Mouse (Mus musculus): ENCODE results near the gene Mat2a. TPM values are rescaled to one million over a fixed set of nuclear protein-coding genes. Genes with fewer than 3 reads are reported as not detected.
"Not testable (repeated sequence)": the region's sequence is repeated elsewhere in the genome, so short reads cannot be mapped to it uniquely, and the experiment has no call there.

Mat2a gene
- 426 and 435 TPM in 2 replicates for polyA plus RNA-seq (2015; fragmentation: Nextera tagmentation; extraction: Ambion mirVana)

GRCm38 (mm10) chr6:72439355-72440185, at the start of gene Mat2a:
TSS of gene Mat2a (minus strand) at chr6:72439558.
- under 1% methylated on average over 77 of the region's 77 CpGs for WGBS
- H3K4me1 ChIP-seq = peaks cover 41% of the 10 kb centered on the region
- ATAC-seq (ENCODE audit: low FRiP score, low read depth) = peak; percentile 90

DNA sequence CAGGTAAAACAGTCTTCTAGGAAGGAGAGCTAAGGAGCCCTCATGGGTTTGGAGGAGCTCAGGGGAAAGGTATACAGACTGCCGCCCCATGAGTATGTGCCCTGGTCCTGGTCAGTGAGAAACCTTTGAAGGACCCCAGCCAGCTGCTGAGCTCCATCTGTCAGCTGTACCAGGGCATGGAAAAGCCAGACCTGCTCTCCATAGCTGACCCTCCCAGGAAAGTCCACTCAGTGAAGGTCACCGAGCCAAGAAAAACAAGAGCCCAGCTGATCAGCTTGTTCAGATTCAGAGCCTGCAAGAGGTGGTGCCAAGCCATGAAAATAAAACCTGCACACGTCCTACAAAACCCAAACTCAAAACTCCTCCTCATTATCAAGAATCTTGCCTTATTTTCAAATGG, 49.5 kb upstream of the Mat2a start:
- Histone ChIP-seq H3K27ac (no peak overlapping the region), H3K9ac (no peak overlapping the region), H3K4me3 (no peak overlapping the region), H3K4me2 (replicated peaks) (no peak overlapping the region), H3K36me3 (no peaks in the 10 kb centered on the region), H3K4me1 (0 out of 2 replicates have a peak, but pooled peaks cover 12% of the 10 kb centered on the region), H3K9me3 (no peaks in the 10 kb centered on the region), H3K27me3 (no peaks in the 10 kb centered on the region)
- WGBS = 61% methylated on average over 3 of the region's 3 CpGs
- no peak for ATAC-seq (ENCODE audit: low FRiP score, low read depth)

More at GRCm38 (mm10) chr6:72439355-72440185, at the start of gene Mat2a:
- Histone ChIP-seq H3K36me3 (peaks cover 29% of the 10 kb centered on the region), H3K9ac (peak within 1 kb of the TSS; percentile 99), H3K4me3 (peak within 1 kb of the TSS; percentile 89), H3K27ac (peak within 1 kb of the TSS; percentile 99), H3K4me2 (replicated peaks) (peak within 1 kb of the TSS; percentile 85), H3K27me3 (no peaks in the 10 kb centered on the region), H3K9me3 (no peaks in the 10 kb centered on the region)

- Histone ChIP-seq H3K27ac (no peak overlapping the region), H3K9ac (no peak overlapping the region), H3K4me1 (0 out of 2 replicates have a peak, but pooled peaks cover 3% of the 10 kb centered on the region), H3K36me3 (no peaks in the 10 kb centered on the region), H3K4me3 (no peak overlapping the region), H3K27me3 (no peaks in the 10 kb centered on the region), H3K4me2 (replicated peaks) (no peak overlapping the region), H3K9me3 (no peaks in the 10 kb centered on the region)
- ATAC-seq (ENCODE audit: low FRiP score, low read depth) = no peak
- WGBS = 67% methylated on average over 3 of the region's 3 CpGs
Measured at GRCm38 (mm10) chr6:72487282-72487681, 47.9 kb upstream of the Mat2a start.

DNA sequence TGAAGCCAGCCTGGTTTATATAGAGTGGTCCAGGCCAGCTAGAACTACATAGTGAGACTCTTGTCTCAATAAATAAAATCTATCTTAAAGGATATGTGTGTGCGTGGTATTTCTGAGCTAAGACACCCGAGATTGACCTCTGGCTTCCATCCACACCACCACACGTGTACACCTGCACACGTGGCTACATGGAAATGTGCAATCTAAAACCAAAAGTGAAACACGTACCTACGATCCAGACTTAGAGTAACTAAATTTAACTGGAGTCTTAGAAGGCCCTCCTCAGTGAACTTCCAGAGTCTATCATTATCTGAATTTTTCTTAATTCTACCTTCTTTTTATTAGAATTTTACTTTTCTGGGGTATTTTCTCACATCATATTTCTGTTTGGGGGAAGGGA, 46.9 kb upstream of the Mat2a start:
- H3K27me3 ChIP-seq = no peaks in the 10 kb centered on the region
- H3K9me3 ChIP-seq = no peaks in the 10 kb centered on the region
- WGBS = 85% methylated on average over 6 of the region's 6 CpGs
- H3K9ac ChIP-seq = no peak overlapping the region
- H3K4me3 ChIP-seq = no peak overlapping the region
- no peaks in the 10 kb centered on the region for H3K36me3 ChIP-seq
- 0 out of 2 replicates have a peak, but pooled peaks cover 3% of the 10 kb centered on the region for H3K4me1 ChIP-seq
- H3K27ac ChIP-seq = no peak overlapping the region
- H3K4me2 ChIP-seq (replicated peaks) = no peak overlapping the region
- no peak for ATAC-seq (ENCODE audit: low FRiP score, low read depth)

DNA sequence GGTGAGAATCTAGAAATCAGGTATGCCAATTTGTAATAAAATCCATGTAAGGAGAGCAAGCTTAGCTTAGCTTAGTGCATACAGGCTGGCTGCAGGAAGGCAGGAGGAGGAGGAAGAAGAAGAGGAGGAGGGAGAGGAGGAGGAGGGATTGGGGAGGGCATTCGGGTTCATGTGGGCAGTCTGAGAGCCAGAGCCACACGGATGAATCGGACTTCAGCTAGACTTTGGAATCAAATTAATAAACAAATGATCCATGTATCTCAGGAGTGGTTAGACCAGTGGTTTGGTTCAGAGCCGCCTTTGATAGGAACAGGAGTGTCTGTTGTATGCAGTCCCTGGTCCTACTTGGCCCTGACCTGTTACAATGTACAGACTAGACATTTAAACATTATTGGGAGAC, 45.5 kb upstream of the Mat2a start:
- Histone ChIP-seq H3K27me3 (no peaks in the 10 kb centered on the region), H3K9me3 (no peaks in the 10 kb centered on the region), H3K36me3 (no peaks in the 10 kb centered on the region), H3K4me1 (0 out of 2 replicates have a peak, but pooled peaks cover 3% of the 10 kb centered on the region), H3K4me3 (no peak overlapping the region), H3K27ac (no peak overlapping the region), H3K9ac (no peak overlapping the region), H3K4me2 (replicated peaks) (no peak overlapping the region)
- 76% methylated on average over 4 of the region's 4 CpGs for WGBS
- no peak for ATAC-seq (ENCODE audit: low FRiP score, low read depth)

DNA sequence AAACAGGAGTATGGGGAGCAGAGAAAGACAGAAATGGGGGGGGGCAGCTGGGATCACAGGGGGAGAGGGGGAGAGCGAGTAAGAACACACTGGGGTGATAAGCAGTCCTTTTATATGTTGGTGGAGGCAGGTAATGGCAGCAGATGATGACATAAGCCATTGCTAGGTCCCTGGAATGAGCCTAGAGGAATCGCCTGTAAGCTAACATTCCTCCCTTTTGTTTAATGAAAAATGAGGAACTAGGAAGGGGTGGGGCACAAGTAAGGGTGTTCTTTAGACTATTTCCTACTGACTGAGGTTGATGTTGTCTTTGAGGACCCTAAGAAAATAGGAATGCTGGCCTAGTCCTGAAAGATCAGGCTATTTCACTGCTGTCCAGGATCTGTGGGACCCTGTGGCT, 42.8 kb upstream of the Mat2a start:
- H3K36me3 ChIP-seq = no peaks in the 10 kb centered on the region
- H3K9me3 ChIP-seq = no peaks in the 10 kb centered on the region
- no peaks in the 10 kb centered on the region for H3K4me1 ChIP-seq
- H3K4me3 ChIP-seq = no peak overlapping the region
- no peak overlapping the region for H3K27ac ChIP-seq
- no peak for ATAC-seq (ENCODE audit: low FRiP score, low read depth)
- H3K27me3 ChIP-seq = no peaks in the 10 kb centered on the region
- H3K4me2 ChIP-seq (replicated peaks) = no peak overlapping the region
- H3K9ac ChIP-seq = no peak overlapping the region
- WGBS = 79% methylated on average over 2 of the region's 2 CpGs

GRCm38 (mm10) chr6:72480422-72480702, 41.0 kb upstream of the Mat2a start:
- Histone ChIP-seq H3K4me2 (replicated peaks) (no peak overlapping the region), H3K9me3 (no peaks in the 10 kb centered on the region), H3K27me3 (no peaks in the 10 kb centered on the region), H3K4me1 (no peaks in the 10 kb centered on the region), H3K4me3 (no peak overlapping the region), H3K27ac (no peak overlapping the region), H3K36me3 (no peaks in the 10 kb centered on the region), H3K9ac (no peak overlapping the region)
- ATAC-seq (ENCODE audit: low FRiP score, low read depth) = no peak
- WGBS = 80% methylated on average over 2 of the region's 2 CpGs

- H3K4me2 ChIP-seq (replicated peaks) = no peak overlapping the region
- H3K4me1 ChIP-seq = no peaks in the 10 kb centered on the region
- no peaks in the 10 kb centered on the region for H3K9me3 ChIP-seq
- ATAC-seq (ENCODE audit: low FRiP score, low read depth) = no peak
- H3K27me3 ChIP-seq = no peaks in the 10 kb centered on the region
- no peak overlapping the region for H3K4me3 ChIP-seq
- no peak overlapping the region for H3K27ac ChIP-seq
- no peak overlapping the region for H3K9ac ChIP-seq
- 89% methylated on average over 12 of the region's 12 CpGs for WGBS
- no peaks in the 10 kb centered on the region for H3K36me3 ChIP-seq
Measured at GRCm38 (mm10) chr6:72479645-72480421, 40.5 kb upstream of the Mat2a start.

- not testable (repeated sequence) for H3K4me3 ChIP-seq, H3K9me3 ChIP-seq
- 86% methylated on average over 3 of the region's 3 CpGs for WGBS
Measured at GRCm38 (mm10) chr6:72478691-72479090, 39.3 kb upstream of the Mat2a start.

DNA sequence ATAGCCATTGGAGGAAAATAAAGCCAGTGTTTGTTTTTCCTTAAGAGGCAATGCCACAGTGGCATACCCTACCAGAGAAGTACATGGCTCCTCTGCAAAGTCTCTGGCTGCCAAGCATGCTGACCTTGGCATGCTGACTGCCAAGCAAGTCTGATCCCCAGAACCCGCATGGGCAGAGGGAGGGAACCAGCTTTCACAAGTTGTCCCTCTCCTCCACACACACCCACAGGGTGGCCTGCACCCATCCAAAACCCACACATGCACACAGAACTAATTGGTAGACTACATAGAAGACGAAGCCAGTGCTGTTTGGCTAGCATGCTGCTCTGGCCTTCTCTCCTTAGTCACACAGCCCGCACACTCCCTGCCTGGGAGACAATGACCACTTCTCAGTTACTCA, 38.3 kb upstream of the Mat2a start:
- ATAC-seq (ENCODE audit: low FRiP score, low read depth) = no peak
- no peaks in the 10 kb centered on the region for H3K9me3 ChIP-seq
- 84% methylated on average over 3 of the region's 3 CpGs for WGBS
- H3K9ac ChIP-seq = no peak overlapping the region
- H3K27ac ChIP-seq = no peak overlapping the region
- no peak overlapping the region for H3K4me2 ChIP-seq (replicated peaks)
- H3K36me3 ChIP-seq = no peaks in the 10 kb centered on the region
- H3K4me1 ChIP-seq = 0 out of 2 replicates have a peak, but pooled peaks cover 8% of the 10 kb centered on the region
- H3K27me3 ChIP-seq = no peaks in the 10 kb centered on the region
- no peak overlapping the region for H3K4me3 ChIP-seq

More at GRCm38 (mm10) chr6:72478691-72479090, 39.3 kb upstream of the Mat2a start:
- H3K36me3 ChIP-seq; H3K27ac ChIP-seq; H3K27me3 ChIP-seq; H3K4me1 ChIP-seq; ATAC-seq (ENCODE audit: low FRiP score, low read depth); H3K4me2 ChIP-seq (replicated peaks); H3K9ac ChIP-seq: not testable (repeated sequence)

- Histone ChIP-seq H3K4me3 (no peak overlapping the region), H3K4me1 (0 out of 2 replicates have a peak, but pooled peaks cover 8% of the 10 kb centered on the region), H3K27ac (no peak overlapping the region), H3K9me3 (no peaks in the 10 kb centered on the region), H3K4me2 (replicated peaks) (no peak overlapping the region), H3K36me3 (no peaks in the 10 kb centered on the region), H3K9ac (no peak overlapping the region), H3K27me3 (no peaks in the 10 kb centered on the region)
- WGBS = 96% methylated on average over 5 of the region's 5 CpGs
- ATAC-seq (ENCODE audit: low FRiP score, low read depth) = no peak
Measured at GRCm38 (mm10) chr6:72476836-72477235, 37.5 kb upstream of the Mat2a start.

GRCm38 (mm10) chr6:72475221-72475985, 36.0 kb upstream of the Mat2a start:
- no peak for ATAC-seq (ENCODE audit: low FRiP score, low read depth)
- Histone ChIP-seq H3K4me3 (no peak overlapping the region), H3K27me3 (no peaks in the 10 kb centered on the region), H3K4me1 (0 out of 2 replicates have a peak, but pooled peaks cover 8% of the 10 kb centered on the region), H3K9me3 (no peaks in the 10 kb centered on the region), H3K36me3 (no peaks in the 10 kb centered on the region), H3K4me2 (replicated peaks) (no peak overlapping the region), H3K27ac (no peak overlapping the region), H3K9ac (no peak overlapping the region)
- 68% methylated on average over 4 of the region's 4 CpGs for WGBS

Measured in limb, embryonic 13.5 days (tissue).